Mouse (Mus musculus) embryo, embryonic 10.5 days (tissue): ENCODE measurements around the gene Pcnx4.
"Not testable (repeated sequence)": the region's sequence is repeated elsewhere in the genome, so short reads cannot be mapped to it uniquely, and the experiment has no call there.

Experiments used
- DNase-seq: peaks from one replicate; pipeline ENCODE4 v3.0.0-alpha.2; 2015; ENCODE audit warnings: low spot score

Pcnx4 gene

GRCm38 (mm10) chr12:72598731-72599130, 62.5 kb downstream of the Pcnx4 start:
- not testable (repeated sequence) for DNase-seq

- no peak for DNase-seq
Observed at GRCm38 (mm10) chr12:72612053-72612452, 75.9 kb downstream of the Pcnx4 start.

GRCm38 (mm10) chr12:72620856-72621255, 84.7 kb downstream of the Pcnx4 start:
- DNase-seq, result no peak

- DNase-seq, result no peak
Observed at GRCm38 (mm10) chr12:72621441-72621840, 85.3 kb downstream of the Pcnx4 start.

GRCm38 (mm10) chr12:72622853-72623496, 86.8 kb downstream of the Pcnx4 start:
- DNase-seq, result no peak

- no peak for DNase-seq
Observed at GRCm38 (mm10) chr12:72628751-72629150, 92.6 kb downstream of the Pcnx4 start.
